Mouse (Mus musculus): Measurements from ENCODE around the gene Nfyc. TPM values are rescaled to one million over a fixed set of nuclear protein-coding genes. Genes with fewer than 3 reads are reported as not detected.

Gene Nfyc
- polyA plus RNA-seq, 1 experiment from 2014 or later, result 101 TPM

DNA sequence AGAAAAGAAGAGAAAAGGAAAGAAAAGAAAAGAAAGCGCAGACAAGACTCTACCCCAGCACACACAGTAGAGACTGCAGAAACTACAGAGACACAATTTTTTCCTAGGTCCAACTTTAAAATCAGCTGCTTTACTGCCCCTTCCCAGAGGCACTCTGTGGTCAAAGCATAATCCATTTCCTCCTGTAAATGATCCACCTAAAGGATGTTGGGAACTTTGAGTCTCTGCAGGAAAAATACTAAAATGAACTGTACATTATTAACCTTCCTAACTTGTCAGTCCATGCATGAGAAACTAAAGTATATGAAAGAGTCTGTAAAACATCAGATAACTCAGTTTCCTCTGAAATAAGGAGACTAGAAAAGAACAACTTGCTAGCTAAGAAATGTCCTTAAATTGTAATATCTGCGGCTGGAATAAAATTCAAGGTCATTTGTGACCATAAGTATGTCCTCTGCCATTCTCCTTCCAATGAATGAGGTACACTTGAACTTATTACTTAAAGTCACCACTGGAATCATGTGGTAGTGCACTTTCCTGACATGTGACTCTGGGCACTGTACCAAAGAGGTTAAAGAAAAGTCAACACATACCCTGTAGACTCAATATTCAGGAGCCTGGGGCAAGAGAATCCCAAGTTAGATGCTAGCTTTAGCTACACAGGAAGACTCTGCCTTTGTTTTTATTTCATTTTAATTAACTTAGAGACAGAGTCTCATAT lies 9.0 kb downstream of the Nfyc start:
- Histone ChIP-seq H3K4me3 (no peak overlapping the region), H3K4me2 (replicated peaks) (no peak overlapping the region), H3K9ac (no peak overlapping the region), H3K4me1 (peaks cover 15% of the 10 kb centered on the region), H3K27ac (no peak overlapping the region), H3K36me3 (no peaks in the 10 kb centered on the region), H3K9me3 (replicated peaks) (no peaks in the 10 kb centered on the region), H3K27me3 (no peaks in the 10 kb centered on the region)
- 94% methylated on average over 2 of the region's 2 CpGs for WGBS
- ATAC-seq (ENCODE audit: low FRiP score), result no peak

DNA sequence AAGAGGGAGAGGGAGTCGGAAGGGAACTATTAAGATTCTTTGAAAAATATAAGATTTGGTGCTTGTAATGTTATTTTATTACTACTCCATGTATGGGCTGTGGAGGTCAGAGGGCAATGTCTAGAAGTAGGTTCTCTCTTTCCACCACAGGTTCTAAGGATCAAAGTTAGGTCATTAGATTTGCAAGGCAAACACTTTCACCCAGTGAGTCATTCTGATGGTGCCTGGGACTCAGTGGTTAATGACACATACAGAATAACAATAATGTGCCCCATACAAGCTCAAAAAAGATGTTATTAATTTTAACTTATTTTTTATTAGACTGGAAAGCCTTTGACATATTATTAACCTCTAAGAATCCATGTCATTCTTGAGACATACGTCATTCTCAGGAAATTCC lies 11.5 kb downstream of the Nfyc start:
- Histone ChIP-seq H3K4me3 (no peak overlapping the region), H3K4me2 (replicated peaks) (no peak overlapping the region), H3K4me1 (peaks cover 19% of the 10 kb centered on the region), H3K27ac (no peak overlapping the region), H3K9me3 (replicated peaks) (no peaks in the 10 kb centered on the region), H3K9ac (no peak overlapping the region), H3K36me3 (no peaks in the 10 kb centered on the region), H3K27me3 (no peaks in the 10 kb centered on the region)
- no peak for ATAC-seq (ENCODE audit: low FRiP score)
- 100% methylated on average over 2 of the region's 2 CpGs for WGBS

DNA sequence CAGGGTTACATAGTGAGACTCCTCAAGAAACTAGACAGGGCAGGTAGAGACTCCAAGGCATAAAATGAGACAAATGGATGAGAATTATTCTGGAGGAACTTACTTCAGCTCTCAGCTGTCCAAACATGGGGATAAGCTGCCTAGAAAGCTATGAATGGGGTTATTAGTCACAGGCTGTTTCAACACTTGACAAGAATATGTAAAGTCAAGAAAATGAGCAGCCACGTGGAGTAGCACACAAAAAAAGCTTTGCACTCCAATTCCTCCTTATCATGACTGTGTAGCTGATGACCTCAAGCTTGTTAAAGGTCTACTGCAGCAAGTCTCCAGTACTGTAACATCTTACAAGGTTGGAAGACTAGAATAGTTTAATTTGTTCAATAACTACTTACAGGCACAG lies 12.1 kb downstream of the Nfyc start:
- no peaks in the 10 kb centered on the region for H3K27me3 ChIP-seq
- 64% methylated on average over 1 of the region's 1 CpGs for WGBS
- H3K4me1 ChIP-seq, result peaks cover 20% of the 10 kb centered on the region
- H3K27ac ChIP-seq, result no peak overlapping the region
- H3K9ac ChIP-seq, result no peak overlapping the region
- ATAC-seq (ENCODE audit: low FRiP score), result no peak
- H3K4me3 ChIP-seq, result no peak overlapping the region
- no peak overlapping the region for H3K4me2 ChIP-seq (replicated peaks)
- H3K9me3 ChIP-seq (replicated peaks), result no peaks in the 10 kb centered on the region
- no peaks in the 10 kb centered on the region for H3K36me3 ChIP-seq

DNA sequence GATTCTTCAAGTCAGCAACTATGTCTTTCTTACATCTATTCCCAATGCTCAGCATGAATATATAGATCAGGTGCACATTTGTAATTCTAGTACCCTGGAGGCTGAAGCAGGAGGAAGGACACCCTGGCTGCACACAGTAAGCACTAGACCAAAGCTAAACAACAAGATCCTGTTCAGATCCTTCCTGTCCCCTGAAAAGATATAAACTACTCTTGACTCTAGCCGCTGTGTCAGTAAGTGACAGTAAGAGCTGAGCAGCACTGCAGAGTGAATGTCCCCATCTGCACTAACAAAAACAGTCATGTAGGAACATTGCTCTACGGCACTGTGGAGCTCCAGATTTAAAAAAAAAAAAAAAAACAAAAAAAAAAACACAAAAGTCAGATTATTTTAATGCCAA lies 13.4 kb downstream of the Nfyc start:
- WGBS, result 79% methylated on average over 2 of the region's 2 CpGs
- no peak for ATAC-seq (ENCODE audit: low FRiP score)
- Histone ChIP-seq H3K9ac (no peak overlapping the region), H3K36me3 (no peaks in the 10 kb centered on the region), H3K4me1 (peaks cover 20% of the 10 kb centered on the region), H3K9me3 (replicated peaks) (no peaks in the 10 kb centered on the region), H3K27me3 (no peaks in the 10 kb centered on the region), H3K4me3 (no peak overlapping the region), H3K4me2 (replicated peaks) (no peak overlapping the region), H3K27ac (no peak overlapping the region)

DNA sequence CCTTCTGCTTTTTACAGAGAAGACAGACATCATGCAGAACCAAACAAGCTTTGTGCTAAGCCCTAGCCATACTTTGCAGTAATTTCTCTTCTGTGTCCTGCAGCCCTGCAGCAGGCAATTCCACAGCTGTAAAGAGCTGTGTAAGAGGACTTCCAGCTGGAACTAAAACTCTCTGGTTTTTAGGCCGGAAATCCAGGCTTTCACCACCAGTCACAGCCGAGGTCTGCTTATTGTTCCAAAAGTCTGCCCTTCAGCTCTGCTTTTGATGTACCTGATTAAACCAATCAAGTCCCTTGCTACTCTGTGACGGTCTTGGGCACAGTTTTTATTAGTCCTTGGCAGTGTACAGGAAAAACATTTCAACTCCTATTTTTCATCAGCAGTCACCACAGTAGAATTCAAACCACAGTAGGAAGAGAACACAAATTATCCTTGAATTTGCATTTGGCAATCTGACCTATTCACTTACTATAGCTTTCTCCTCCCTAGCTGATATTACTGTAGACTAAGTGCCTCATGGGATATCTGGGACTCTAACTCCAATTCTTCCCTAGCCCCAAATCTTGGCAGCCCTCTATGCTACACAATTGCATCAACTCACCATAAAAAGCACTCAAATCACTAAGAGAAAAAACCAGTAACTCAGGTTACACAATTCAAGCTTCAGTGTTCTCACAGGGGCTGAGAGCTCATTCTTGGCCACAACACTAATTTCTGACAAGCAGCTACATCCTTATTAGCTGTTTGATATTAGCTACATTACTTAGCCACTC lies 14.2 kb downstream of the Nfyc start:
- Histone ChIP-seq H3K4me2 (replicated peaks) (no peak overlapping the region), H3K36me3 (no peaks in the 10 kb centered on the region), H3K27me3 (no peaks in the 10 kb centered on the region), H3K9ac (no peak overlapping the region), H3K4me3 (no peak overlapping the region), H3K4me1 (peaks cover 25% of the 10 kb centered on the region), H3K9me3 (replicated peaks) (no peaks in the 10 kb centered on the region), H3K27ac (no peak overlapping the region)
- ATAC-seq (ENCODE audit: low FRiP score), result no peak
- 52% methylated on average over 3 of the region's 3 CpGs for WGBS

GRCm38 (mm10) chr4:120815622-120816334 lies 15.6 kb downstream of the Nfyc start:
- no peaks in the 10 kb centered on the region for H3K36me3 ChIP-seq
- H3K4me2 ChIP-seq (replicated peaks), result peak overlapping the region; percentile 79
- H3K9me3 ChIP-seq (replicated peaks), result no peaks in the 10 kb centered on the region
- no peaks in the 10 kb centered on the region for H3K27me3 ChIP-seq
- 8% methylated on average over 10 of the region's 10 CpGs for WGBS
- ATAC-seq (ENCODE audit: low FRiP score), result peak; percentile 98
- peak overlapping the region; percentile 53 for H3K4me3 ChIP-seq
- peaks cover 30% of the 10 kb centered on the region for H3K4me1 ChIP-seq
- H3K9ac ChIP-seq, result peak overlapping the region; percentile 66
- H3K27ac ChIP-seq, result peak overlapping the region; percentile 80

- no peaks in the 10 kb centered on the region for H3K27me3 ChIP-seq
- H3K36me3 ChIP-seq, result no peaks in the 10 kb centered on the region
- H3K27ac ChIP-seq, result peak overlapping the region; percentile 80
- peak overlapping the region; percentile 66 for H3K9ac ChIP-seq
- ATAC-seq (ENCODE audit: low FRiP score), result peak; percentile 41
- peak overlapping the region; percentile 53 for H3K4me3 ChIP-seq
- 23% methylated on average over 4 of the region's 4 CpGs for WGBS
- peaks cover 30% of the 10 kb centered on the region for H3K4me1 ChIP-seq
- peak overlapping the region; percentile 79 for H3K4me2 ChIP-seq (replicated peaks)
- no peaks in the 10 kb centered on the region for H3K9me3 ChIP-seq (replicated peaks)
These were observed 16.2 kb downstream of the Nfyc start for GRCm38 (mm10) chr4:120815163-120815562.

GRCm38 (mm10) chr4:120814171-120814570 lies 17.2 kb downstream of the Nfyc start:
- no peak for ATAC-seq (ENCODE audit: low FRiP score)
- no peaks in the 10 kb centered on the region for H3K27me3 ChIP-seq
- peaks cover 30% of the 10 kb centered on the region for H3K4me1 ChIP-seq
- H3K9me3 ChIP-seq (replicated peaks), result no peaks in the 10 kb centered on the region
- peak overlapping the region; percentile 79 for H3K4me2 ChIP-seq (replicated peaks)
- H3K4me3 ChIP-seq, result peak overlapping the region; percentile 53
- 52% methylated on average over 4 of the region's 4 CpGs for WGBS
- H3K36me3 ChIP-seq, result no peaks in the 10 kb centered on the region
- H3K27ac ChIP-seq, result peak overlapping the region; percentile 23
- H3K9ac ChIP-seq, result peak overlapping the region; percentile 66

- H3K9me3 ChIP-seq (replicated peaks), result no peaks in the 10 kb centered on the region
- H3K27ac ChIP-seq, result peak overlapping the region; percentile 23; the same call in 1 of the 2 replicates
- no peak for ATAC-seq (ENCODE audit: low FRiP score)
- peak overlapping the region; percentile 66 for H3K9ac ChIP-seq
- H3K4me1 ChIP-seq, result peaks cover 30% of the 10 kb centered on the region
- no peaks in the 10 kb centered on the region for H3K36me3 ChIP-seq
- peak overlapping the region; percentile 53 for H3K4me3 ChIP-seq
- H3K27me3 ChIP-seq, result no peaks in the 10 kb centered on the region
- peak overlapping the region; percentile 79 for H3K4me2 ChIP-seq (replicated peaks)
- 40% methylated on average over 1 of the region's 1 CpGs for WGBS
These were observed 17.6 kb downstream of the Nfyc start for GRCm38 (mm10) chr4:120813762-120814161.

GRCm38 (mm10) chr4:120805816-120806215 lies 25.6 kb downstream of the Nfyc start:
- no peaks in the 10 kb centered on the region for H3K36me3 ChIP-seq
- no peak overlapping the region for H3K27ac ChIP-seq
- peaks cover 2% of the 10 kb centered on the region; the same call in 1 of the 2 replicates for H3K4me1 ChIP-seq
- H3K9me3 ChIP-seq (replicated peaks), result no peaks in the 10 kb centered on the region
- no peak overlapping the region for H3K4me3 ChIP-seq
- ATAC-seq (ENCODE audit: low FRiP score), result no peak
- H3K4me2 ChIP-seq (replicated peaks), result no peak overlapping the region
- H3K27me3 ChIP-seq, result no peaks in the 10 kb centered on the region
- H3K9ac ChIP-seq, result no peak overlapping the region

DNA sequence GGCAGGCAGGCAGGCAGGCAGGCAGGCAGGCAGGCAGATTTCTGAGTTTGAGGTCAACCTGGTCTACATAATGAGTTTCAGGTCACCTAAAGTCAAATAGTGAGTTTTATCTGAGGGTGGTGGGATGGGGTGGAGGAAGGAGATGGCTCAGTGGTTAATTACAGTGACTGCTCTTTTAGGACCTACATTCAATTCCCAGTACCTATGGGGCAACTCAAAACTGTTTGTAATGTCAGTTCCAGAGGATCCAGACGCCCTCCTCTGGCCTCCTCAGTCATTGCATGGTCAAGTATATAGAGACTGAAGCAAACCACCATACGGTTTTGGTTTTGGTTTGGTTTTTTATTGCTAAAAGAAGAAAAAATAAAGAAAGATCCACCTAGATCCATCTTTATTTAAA lies 29.9 kb downstream of the Nfyc start:
- Histone ChIP-seq H3K4me2 (replicated peaks) (no peak overlapping the region), H3K4me3 (no peak overlapping the region), H3K27me3 (no peaks in the 10 kb centered on the region), H3K9ac (no peak overlapping the region), H3K36me3 (no peaks in the 10 kb centered on the region), H3K27ac (no peak overlapping the region), H3K4me1 (no peaks in the 10 kb centered on the region), H3K9me3 (replicated peaks) (no peaks in the 10 kb centered on the region)
- 35% methylated on average over 2 of the region's 2 CpGs for WGBS
- ATAC-seq (ENCODE audit: low FRiP score), result no peak

DNA sequence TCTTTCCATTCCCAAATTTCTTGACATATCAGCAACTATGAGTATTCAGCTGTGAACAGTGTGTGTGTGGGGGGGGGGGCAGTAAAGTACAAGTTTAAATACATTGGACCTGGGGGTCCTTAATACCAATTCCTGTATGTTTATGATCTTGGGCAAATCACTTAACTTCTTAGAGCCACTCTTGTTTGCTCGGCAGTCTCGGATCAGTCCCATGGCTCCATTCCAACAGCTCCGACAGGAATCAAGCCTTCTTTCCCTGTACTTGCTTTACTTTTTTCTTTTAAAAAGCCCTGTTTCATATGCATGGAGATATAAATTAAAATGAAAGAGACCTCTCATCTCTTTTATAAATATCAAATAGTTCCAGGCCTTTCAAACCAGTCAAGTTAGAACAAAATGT lies 30.7 kb downstream of the Nfyc start:
- Histone ChIP-seq H3K9ac (no peak overlapping the region), H3K27ac (no peak overlapping the region), H3K9me3 (replicated peaks) (no peaks in the 10 kb centered on the region), H3K36me3 (no peaks in the 10 kb centered on the region), H3K4me1 (no peaks in the 10 kb centered on the region), H3K27me3 (no peaks in the 10 kb centered on the region), H3K4me2 (replicated peaks) (no peak overlapping the region), H3K4me3 (no peak overlapping the region)
- 75% methylated on average over 3 of the region's 3 CpGs for WGBS
- ATAC-seq (ENCODE audit: low FRiP score), result no peak
